Mouse (Mus musculus) brain, embryonic 18.5 days (tissue): ENCODE measurements around the gene Shbg.

ENCODE experiments used
- DNase-seq: peaks from one replicate; pipeline ENCODE4 v3.0.0-alpha.2; 2012; ENCODE audit warnings: low read depth, low spot score

The Shbg gene

GRCm38 (mm10) chr11:69617805-69618204, at the start of gene Shbg:
Gene Shbg, minus strand, starts transcription at chr11:69617905.
- DNase-seq: no peak

GRCm38 (mm10) chr11:69666665-69667005, 48.9 kb upstream of the Shbg start:
- no peak for DNase-seq

GRCm38 (mm10) chr11:69665961-69666664, 48.4 kb upstream of the Shbg start, which contains the start of gene Cd68:
Gene Cd68, minus strand, starts transcription at chr11:69666153.
- no peak for DNase-seq

- no peak for DNase-seq
Observed at GRCm38 (mm10) chr11:69665457-69665960, 47.8 kb upstream of the Shbg start.

- no peak for DNase-seq
Observed at GRCm38 (mm10) chr11:69664841-69665240, 47.1 kb upstream of the Shbg start.

- DNase-seq: no peak
Observed at GRCm38 (mm10) chr11:69663795-69664194, 46.1 kb upstream of the Shbg start.

GRCm38 (mm10) chr11:69662967-69663671, 45.4 kb upstream of the Shbg start:
- DNase-seq: no peak

GRCm38 (mm10) chr11:69662213-69662966, 44.7 kb upstream of the Shbg start, which contains the start of gene Mpdu1:
Gene Mpdu1, minus strand, starts transcription at chr11:69662642.
- DNase-seq: peak; percentile 95

- DNase-seq: no peak
Observed at GRCm38 (mm10) chr11:69661221-69661881, 43.6 kb upstream of the Shbg start.

- no peak for DNase-seq
Observed at GRCm38 (mm10) chr11:69657462-69657881, 39.8 kb upstream of the Shbg start.

- no peak for DNase-seq
Observed at GRCm38 (mm10) chr11:69656617-69657461, 39.1 kb upstream of the Shbg start.

GRCm38 (mm10) chr11:69656065-69656455, 38.4 kb upstream of the Shbg start:
- DNase-seq: no peak

GRCm38 (mm10) chr11:69655264-69656064, 37.8 kb upstream of the Shbg start, which contains the start of gene Sox15:
Gene Sox15, plus strand, starts transcription at chr11:69655314.
- no peak for DNase-seq

GRCm38 (mm10) chr11:69654760-69655159, 37.1 kb upstream of the Shbg start:
- DNase-seq: no peak

GRCm38 (mm10) chr11:69653399-69653798, 35.7 kb upstream of the Shbg start:
- DNase-seq: no peak

- DNase-seq: no peak
Observed at GRCm38 (mm10) chr11:69645860-69646259, 28.2 kb upstream of the Shbg start.

- DNase-seq: no peak
Observed at GRCm38 (mm10) chr11:69635471-69635870, 17.8 kb upstream of the Shbg start.

- DNase-seq: no peak
Observed at GRCm38 (mm10) chr11:69633128-69633866, 15.6 kb upstream of the Shbg start.
